Mouse (Mus musculus) cerebellum, adult 2 months (tissue): ENCODE results near the gene Capn9. TPM values are rescaled to one million over a fixed set of nuclear protein-coding genes. Genes with fewer than 3 reads are reported as not detected.

Source experiments
- DNase-seq, 2 experiments: peaks; one replicate each; pipeline ENCODE4 v3.0.0; 2021
- H3K27ac ChIP-seq: fragments of 200-500 bp; 2 replicates; pipeline ENCODE4 v1.5.1; 2012; ENCODE audit warnings: low read length, control low read depth, inconsistent platforms; ENCODE audit not compliant: insufficient read depth
- H3K27me3 ChIP-seq: fragments of 200-500 bp; 2 replicates; pipeline ENCODE4 v1.6.1; 2012; ENCODE audit warnings: inconsistent platforms, mild to moderate bottlenecking, low read length, moderate library complexity; ENCODE audit not compliant: control insufficient read depth, insufficient read depth
- H3K4me1 ChIP-seq: fragments of 200-500 bp; 2 replicates; pipeline ENCODE4 v1.6.1; 2011; ENCODE audit warnings: low read length; ENCODE audit not compliant: control insufficient read depth, insufficient read depth
- H3K4me3 ChIP-seq: fragments of 200-500 bp; replicated peaks from 2 replicates; pipeline ENCODE3; 2011; ENCODE audit warnings: mild to moderate bottlenecking, low read depth, low read length, control low read depth; ENCODE audit not compliant: insufficient read depth
- CTCF ChIP-seq: fragments of 200-500 bp; IDR thresholded peaks from 2 replicates; pipeline ENCODE4 v1.5.1; 2011; ENCODE audit warnings: low read depth, mild to moderate bottlenecking, control low read depth, low read length, moderate library complexity, borderline replicate concordance; ENCODE audit not compliant: insufficient read depth
- POLR2A ChIP-seq: fragments of 200-500 bp; IDR thresholded peaks from 2 replicates; pipeline ENCODE4 v1.6.1; 2011; ENCODE audit warnings: low read length, control low read depth, borderline replicate concordance; ENCODE audit not compliant: insufficient read depth
- WGBS: fragments of 180-500 bp; shearing (Covaris S2); methylation state at CpG from one replicate; pipeline ENCODE4 v1.1.7; 2018; 5-methylcytosine and 5-hydroxymethylcytosine counted together
- polyA plus RNA-seq: library from polyadenylated mRNA; depleted of rRNA; stranded (reverse); fragments of >200 nt; gene quantifications from 2 replicates; pipeline ENCODE4 v1.2.3, GENCODE M21; 2012

Capn9 gene
- polyA plus RNA-seq, 1 experiment, result 0.08 TPM

- TF ChIP-seq POLR2A, result no peak
- no peak for TF ChIP-seq CTCF
- no peak for DNase-seq
- no peaks in the 10 kb centered on the region for H3K27me3 ChIP-seq
- H3K27ac ChIP-seq, result peak overlapping the region; percentile 42; the same call in 1 of the 2 replicates
- H3K4me3 ChIP-seq, result no peak overlapping the region
- H3K4me1 ChIP-seq, result peaks cover 26% of the 10 kb centered on the region
- 48% methylated on average over 4 of the region's 4 CpGs for WGBS
Observed at GRCm38 (mm10) chr8:124630891-124631290, 55.0 kb downstream of the Capn9 start.

DNA sequence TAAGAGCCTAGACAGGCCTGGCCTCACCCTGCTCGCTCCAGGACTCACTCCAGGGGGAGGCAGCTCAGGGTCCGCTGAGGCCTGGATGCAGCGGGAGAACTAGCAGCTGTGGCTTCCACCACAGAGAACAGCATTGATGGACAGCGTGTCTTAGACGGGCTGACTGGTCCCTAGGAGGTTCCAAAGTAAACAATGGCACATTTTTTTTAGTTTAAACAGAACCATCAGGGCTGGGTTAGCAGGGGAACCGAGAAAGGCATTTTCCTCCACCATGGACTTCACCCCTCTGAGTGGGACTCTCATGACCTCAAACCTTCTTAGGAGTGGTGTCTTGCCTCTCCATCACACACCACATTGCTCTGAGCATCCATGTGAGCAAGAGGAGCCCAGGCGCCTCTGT is 56.1 kb downstream of the Capn9 start:
- H3K27me3 ChIP-seq, result no peaks in the 10 kb centered on the region
- no peak for TF ChIP-seq POLR2A
- no peak for TF ChIP-seq CTCF
- H3K4me1 ChIP-seq, result peaks cover 26% of the 10 kb centered on the region
- no peak overlapping the region for H3K27ac ChIP-seq
- WGBS, result 82% methylated on average over 7 of the region's 7 CpGs
- DNase-seq, result no peak
- no peak overlapping the region for H3K4me3 ChIP-seq

DNA sequence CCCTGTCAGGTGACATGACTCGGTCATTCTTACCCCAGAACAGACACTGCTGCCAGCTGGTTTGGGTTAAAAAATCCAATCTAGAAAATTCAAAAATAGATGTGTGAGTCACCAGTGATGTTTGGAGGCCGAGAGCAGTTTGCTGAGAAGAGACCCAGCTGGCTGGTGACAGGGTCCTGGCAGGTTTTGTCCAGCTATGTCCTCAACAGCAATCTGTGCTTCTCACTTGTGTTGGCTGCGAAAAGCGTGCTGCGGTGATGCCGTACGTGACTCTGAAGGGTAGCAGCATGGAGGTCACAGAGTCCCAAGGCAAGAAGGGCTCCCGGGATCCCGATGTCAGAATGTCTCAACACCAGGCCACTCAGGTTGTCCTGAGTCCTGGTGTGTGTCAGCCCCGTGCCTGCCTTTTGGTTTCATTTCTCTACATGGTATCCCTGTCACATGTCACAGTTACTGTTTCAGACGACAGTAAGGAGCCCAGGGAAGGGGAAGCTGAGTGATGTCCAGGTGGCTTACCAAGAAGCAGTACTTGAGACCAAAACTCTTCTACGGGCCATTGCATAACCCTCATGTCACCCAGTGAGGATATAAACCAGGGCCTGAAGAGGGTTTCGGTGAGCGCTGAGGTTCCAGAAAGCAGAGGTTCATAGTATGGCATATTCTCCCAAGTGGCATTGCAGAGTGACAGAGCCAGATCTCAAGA is 57.2 kb downstream of the Capn9 start:
- TF ChIP-seq POLR2A (no peak), CTCF (no peak)
- peak overlapping the region; percentile 15; the same call in 1 of the 2 replicates for H3K27ac ChIP-seq
- DNase-seq, result peak; percentile 60 to 75
- 33% methylated on average over 14 of the region's 14 CpGs for WGBS
- H3K27me3 ChIP-seq, result no peaks in the 10 kb centered on the region
- H3K4me1 ChIP-seq, result peaks cover 26% of the 10 kb centered on the region
- no peak overlapping the region for H3K4me3 ChIP-seq

- Histone ChIP-seq H3K27ac (no peak overlapping the region), H3K27me3 (no peaks in the 10 kb centered on the region), H3K4me3 (no peak overlapping the region), H3K4me1 (peaks cover 26% of the 10 kb centered on the region)
- no peak for DNase-seq
- TF ChIP-seq CTCF, result no peak
- whole genome bisulfite sequencing, result 45% methylated on average over 13 of the region's 13 CpGs
Observed at GRCm38 (mm10) chr8:124634411-124635246, 58.7 kb downstream of the Capn9 start.

DNA sequence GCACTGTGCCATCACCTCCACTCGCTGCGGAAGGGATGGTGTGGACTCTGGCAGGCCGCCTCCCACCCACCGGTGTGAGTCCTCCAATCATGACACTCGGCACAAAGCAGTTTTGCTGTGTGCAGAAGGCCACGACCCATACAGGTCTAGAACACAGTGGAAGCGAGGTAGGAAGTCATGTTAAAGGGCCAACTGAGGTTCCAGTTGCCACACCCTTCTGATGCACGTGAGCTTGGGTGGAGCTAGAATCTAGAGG is 59.3 kb downstream of the Capn9 start:
- Histone ChIP-seq H3K27ac (no peak overlapping the region), H3K4me1 (peaks cover 26% of the 10 kb centered on the region), H3K27me3 (no peaks in the 10 kb centered on the region), H3K4me3 (no peak overlapping the region)
- whole genome bisulfite sequencing, result 71% methylated on average over 8 of the region's 8 CpGs
- DNase-seq, result no peak
- no peak for TF ChIP-seq CTCF

GRCm38 (mm10) chr8:124641599-124641998 is 65.7 kb downstream of the Capn9 start:
- no peak for DNase-seq
- no peak overlapping the region for H3K4me3 ChIP-seq
- peaks cover 4% of the 10 kb centered on the region; the same call in 1 of the 2 replicates for H3K4me1 ChIP-seq
- no peaks in the 10 kb centered on the region for H3K27me3 ChIP-seq
- H3K27ac ChIP-seq, result no peak overlapping the region
- WGBS, result 94% methylated on average over 8 of the region's 8 CpGs
- no peak for TF ChIP-seq CTCF
- TF ChIP-seq POLR2A, result no peak

DNA sequence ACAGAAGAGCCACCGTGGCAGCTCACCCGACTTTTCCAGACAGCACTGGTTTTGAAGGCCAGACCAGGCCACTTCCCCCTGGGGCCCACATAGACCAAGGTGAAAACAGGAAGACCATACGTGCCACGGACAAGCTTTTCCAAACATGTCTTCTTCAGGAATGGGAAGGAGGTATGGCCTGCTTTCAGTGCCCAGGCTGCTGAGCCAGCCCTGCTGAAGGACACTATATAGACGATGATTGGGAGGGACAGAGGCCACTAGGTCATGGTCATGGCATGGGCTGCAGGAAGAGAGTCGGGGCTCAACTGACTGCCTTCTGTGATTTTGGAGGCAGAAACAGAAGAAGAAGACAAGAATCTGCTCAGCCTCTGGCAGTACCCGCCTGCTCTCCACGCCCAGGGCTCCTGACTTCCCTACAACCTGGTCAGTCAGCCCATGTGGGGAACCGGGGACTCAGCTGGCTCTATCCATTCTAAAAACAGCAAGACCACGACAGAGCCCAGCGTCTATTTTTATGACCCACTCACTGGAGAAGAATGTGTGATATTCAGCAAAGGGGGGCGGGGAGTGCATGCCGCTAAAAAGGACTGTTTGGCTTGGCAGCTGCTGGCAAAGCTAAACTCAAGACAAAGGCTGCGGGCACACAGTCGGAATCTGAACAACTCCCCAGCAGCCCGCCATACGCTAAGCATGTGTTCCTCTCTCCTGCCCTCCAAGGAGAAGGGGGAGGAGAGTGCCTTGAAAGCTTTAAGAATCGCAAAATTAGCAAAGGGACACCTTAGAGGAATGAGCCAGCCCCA is 67.8 kb downstream of the Capn9 start:
- Histone ChIP-seq H3K27me3 (no peaks in the 10 kb centered on the region), H3K4me3 (no peak overlapping the region), H3K27ac (peak overlapping the region; percentile 6; the same call in 1 of the 2 replicates), H3K4me1 (peaks cover 4% of the 10 kb centered on the region; the same call in 1 of the 2 replicates)
- TF ChIP-seq CTCF (no peak), POLR2A (no peak)
- WGBS, result 36% methylated on average over 18 of the region's 18 CpGs
- peak in 1 of 2 experiments; percentile 30 for DNase-seq
